Mouse (Mus musculus) heart, adult 2 months (tissue): ENCODE measurements around the gene Ctf2.

ENCODE experiments used
- CTCF ChIP-seq: fragments of 200-600 bp; IDR thresholded peaks from 2 replicates; pipeline ENCODE4 v1.8.1; 2022; ENCODE audit warnings: antibody characterized with exemption, mild to moderate bottlenecking, moderate library complexity
- EP300 ChIP-seq: fragments of 200-500 bp; IDR thresholded peaks from 2 replicates; pipeline ENCODE4 v1.6.1; 2011; ENCODE audit warnings: low read depth, low read length, control low read depth; ENCODE audit not compliant: insufficient read depth
- POLR2A ChIP-seq: fragments of 200-500 bp; IDR thresholded peaks from 2 replicates; pipeline ENCODE4 v1.6.1; 2011; ENCODE audit warnings: mild to moderate bottlenecking, low read depth, low read length, control low read depth; ENCODE audit not compliant: insufficient read depth

DNA sequence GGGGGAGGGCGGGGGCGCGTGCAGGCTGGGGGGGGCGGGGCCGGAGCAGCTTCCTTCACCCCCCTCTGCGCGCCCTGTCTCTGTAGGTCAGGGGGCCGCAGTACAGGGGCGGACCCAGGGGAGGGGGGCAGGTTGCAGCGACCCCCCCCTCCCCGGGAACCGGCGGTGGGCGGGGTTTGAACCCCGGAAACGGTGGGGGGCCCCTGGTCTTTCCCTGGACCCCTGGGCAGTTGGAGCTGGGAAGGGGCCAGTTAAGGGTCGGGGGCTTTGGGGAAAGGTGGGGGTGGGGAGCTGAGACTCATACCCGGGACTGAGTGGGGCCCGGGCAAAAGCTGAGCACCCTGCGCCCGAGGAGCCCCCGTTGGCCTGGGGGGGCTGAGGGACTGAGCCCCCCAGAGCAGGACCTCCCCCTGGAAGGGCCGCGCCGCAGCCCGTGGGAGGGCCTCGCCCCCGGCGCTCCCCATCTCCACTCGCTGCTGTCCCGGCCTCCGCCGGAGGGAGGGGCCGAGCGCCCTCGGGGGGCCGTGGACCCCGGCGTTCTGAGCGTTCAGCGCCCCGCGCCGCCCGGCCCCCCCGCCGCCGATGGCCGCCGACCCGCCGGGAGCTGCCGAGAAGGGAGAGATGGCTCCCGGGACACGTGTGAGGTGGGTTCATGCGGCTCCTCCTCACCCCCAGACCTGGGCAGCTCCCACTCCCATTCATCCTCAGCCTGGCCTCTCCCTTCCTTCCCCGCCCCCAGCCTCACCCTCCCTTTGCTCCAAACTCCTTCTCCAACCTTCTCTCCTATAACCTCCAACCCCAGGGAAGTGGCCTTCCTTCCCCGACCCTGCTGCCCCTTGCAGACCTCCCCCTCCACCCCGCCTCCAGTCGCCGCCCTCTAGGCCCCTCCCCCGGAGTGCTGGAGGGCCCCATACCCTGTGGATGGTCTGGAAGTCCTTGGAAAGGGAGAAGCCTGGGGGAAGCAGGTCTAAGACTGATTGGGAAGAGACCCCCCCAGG, 14.8 kb upstream of the Ctf2 start:
- no peak for TF ChIP-seq POLR2A
- TF ChIP-seq CTCF = no peak
- TF ChIP-seq EP300 = no peak
